Mouse (Mus musculus) liver, postnatal 0 days (tissue): ENCODE results near the gene Mmp28.

Experiments
- CTCF ChIP-seq: sonication (generic); IDR thresholded peaks from 2 replicates; pipeline ENCODE4 v1.5.1; 2016; ENCODE audit warnings: antibody characterized with exemption, low read depth
- EP300 ChIP-seq: IDR thresholded peaks from 2 replicates; pipeline ENCODE4 v1.6.1; 2016; ENCODE audit warnings: antibody characterized with exemption, low read depth, mild to moderate bottlenecking

- TF ChIP-seq CTCF (no peak), EP300 (no peak)
Observed at GRCm38 (mm10) chr11:83448927-83449236, 14.0 kb downstream of the Mmp28 start.
